Mouse (Mus musculus): ENCODE data around the gene Ces1f.
"Not testable (repeated sequence)": the region's sequence is repeated elsewhere in the genome, so short reads cannot be mapped to it uniquely, and the experiment has no call there.

The Ces1f gene

DNA sequence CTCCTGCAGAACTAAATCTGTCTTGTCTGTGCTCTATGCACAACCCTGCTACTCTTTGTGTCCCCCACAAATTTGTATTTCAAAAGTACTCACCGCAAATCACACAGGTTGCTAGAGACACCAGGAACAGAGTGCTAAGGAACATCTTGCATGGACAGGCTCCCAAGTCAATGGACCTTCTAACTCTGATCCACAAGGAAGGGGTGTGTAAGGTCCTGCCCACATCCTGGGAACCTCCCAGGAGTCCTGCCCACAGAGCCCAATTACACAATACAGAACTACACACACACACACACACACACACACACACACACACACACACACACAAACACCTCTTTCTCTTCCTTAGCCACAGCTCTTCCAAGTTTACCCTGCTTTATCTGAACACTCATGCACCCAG is at the start of gene Ces1f:
Gene Ces1f, minus strand, starts transcription at position 192 of the 400 bp plus-strand sequence.
- DNase-seq (ENCODE audit: low read depth, low spot score): no peak

- DNase-seq (ENCODE audit: low read depth, low spot score): no peak
These were observed 45.6 kb upstream of the Ces1f start for GRCm38 (mm10) chr8:93325123-93325522.

GRCm38 (mm10) chr8:93317031-93317430 is 37.5 kb upstream of the Ces1f start:
- DNase-seq (ENCODE audit: low read depth, low spot score): no peak

DNA sequence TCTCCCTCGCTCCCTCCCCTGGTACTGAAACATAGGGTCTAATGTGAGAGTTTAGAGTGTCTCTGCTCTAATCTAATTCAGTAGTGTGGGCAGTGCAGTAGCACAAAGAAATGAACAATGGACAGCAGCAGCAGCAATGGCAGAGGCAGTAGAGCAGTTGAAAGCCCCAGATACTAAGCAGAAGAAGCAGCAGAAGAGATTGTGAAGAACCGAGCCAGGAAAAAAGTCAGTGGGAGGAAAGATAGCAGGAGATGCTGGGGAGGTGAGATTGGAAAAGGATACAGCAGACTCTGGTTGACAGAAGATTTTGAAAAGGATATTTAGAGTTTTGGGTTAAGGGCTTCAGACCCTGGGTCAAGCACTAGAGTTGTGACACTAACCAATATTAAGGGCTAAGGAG is 36.0 kb upstream of the Ces1f start:
- DNase-seq (ENCODE audit: low read depth, low spot score): no peak

- DNase-seq (ENCODE audit: low read depth, low spot score): no peak
These were observed 4.3 kb upstream of the Ces1f start for GRCm38 (mm10) chr8:93283896-93284295.

DNA sequence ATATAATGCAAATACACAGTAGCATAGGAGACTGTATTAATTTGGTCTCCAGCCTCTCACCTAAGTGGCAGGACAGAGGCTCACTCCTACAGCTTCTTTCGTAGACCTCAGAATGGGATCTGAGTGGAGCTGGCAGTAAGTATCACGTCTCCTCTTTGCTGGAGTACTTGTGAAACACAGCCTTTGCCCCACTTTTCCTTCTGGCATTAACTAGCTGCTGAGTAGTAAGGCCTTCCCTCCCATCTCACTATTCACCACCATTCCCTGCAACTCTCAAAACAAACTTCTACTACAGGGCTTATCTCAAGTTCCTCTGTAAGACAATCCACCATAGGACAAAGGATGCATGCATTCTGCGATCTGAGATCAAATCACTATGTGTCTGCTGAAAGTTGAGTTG is 2.8 kb upstream of the Ces1f start:
- DNase-seq (ENCODE audit: low read depth, low spot score): no peak

DNA sequence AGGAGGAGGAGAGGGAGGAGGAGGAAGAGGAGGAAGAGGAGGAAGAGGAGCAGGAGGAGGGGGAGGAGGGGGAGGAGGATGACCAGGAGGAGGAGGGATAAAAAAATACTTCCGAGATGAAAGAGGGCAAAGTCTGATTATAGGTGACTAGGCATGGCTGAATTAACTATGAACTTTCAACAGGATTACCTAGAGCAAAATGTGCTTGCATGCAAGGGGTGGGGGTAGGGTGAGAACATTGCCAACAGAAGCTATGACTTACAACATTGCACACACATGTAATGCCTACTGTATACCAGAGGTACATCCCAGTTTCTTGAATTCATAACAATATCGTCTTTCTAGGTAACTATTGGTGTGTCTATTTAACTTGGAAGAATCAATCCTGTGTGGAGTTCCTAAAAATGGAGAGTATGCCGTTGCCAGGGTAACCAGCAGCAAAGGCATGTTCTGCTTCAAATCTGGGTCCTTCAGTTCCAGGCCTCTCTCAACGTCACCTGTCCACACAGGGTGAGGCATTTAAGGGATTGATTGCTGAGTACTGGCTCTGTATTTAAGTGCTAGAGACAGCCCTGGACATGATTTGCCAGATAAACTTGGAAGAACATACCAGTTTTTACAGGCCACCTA is 1.3 kb downstream of the Ces1f start:
- DNase-seq (ENCODE audit: low read depth, low spot score): no peak

DNA sequence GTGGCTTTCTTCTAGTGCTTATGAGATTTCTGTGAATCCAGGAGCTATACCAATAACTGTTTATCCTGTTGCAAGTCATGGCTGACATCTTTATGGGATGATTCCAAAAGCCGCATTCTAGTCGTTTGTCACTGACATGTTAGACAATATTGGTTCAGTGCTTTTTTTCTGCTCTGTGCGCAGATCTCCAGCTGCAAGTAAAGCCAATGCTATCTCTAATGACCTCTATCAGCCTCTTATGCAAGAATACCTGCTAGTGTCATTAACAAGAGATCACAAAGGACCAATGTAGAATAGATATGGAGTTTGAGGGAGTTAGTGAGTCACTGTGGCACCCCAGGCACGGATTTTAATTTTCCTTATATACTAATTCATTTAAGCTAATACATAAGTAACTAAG is 4.9 kb downstream of the Ces1f start:
- DNase-seq (ENCODE audit: low read depth, low spot score): no peak

- no peak for DNase-seq (ENCODE audit: low read depth, low spot score)
These were observed 6.2 kb downstream of the Ces1f start for GRCm38 (mm10) chr8:93273321-93273720.

GRCm38 (mm10) chr8:93272686-93273085 is 6.9 kb downstream of the Ces1f start:
- DNase-seq (ENCODE audit: low read depth, low spot score): no peak

GRCm38 (mm10) chr8:93261436-93261835 is 18.1 kb downstream of the Ces1f start:
- no peak for DNase-seq (ENCODE audit: low read depth, low spot score)

GRCm38 (mm10) chr8:93252400-93252925 is 27.1 kb downstream of the Ces1f start:
- no peak for DNase-seq (ENCODE audit: low read depth, low spot score)

GRCm38 (mm10) chr8:93246057-93246456 is 33.5 kb downstream of the Ces1f start:
- no peak for DNase-seq (ENCODE audit: low read depth, low spot score)

DNA sequence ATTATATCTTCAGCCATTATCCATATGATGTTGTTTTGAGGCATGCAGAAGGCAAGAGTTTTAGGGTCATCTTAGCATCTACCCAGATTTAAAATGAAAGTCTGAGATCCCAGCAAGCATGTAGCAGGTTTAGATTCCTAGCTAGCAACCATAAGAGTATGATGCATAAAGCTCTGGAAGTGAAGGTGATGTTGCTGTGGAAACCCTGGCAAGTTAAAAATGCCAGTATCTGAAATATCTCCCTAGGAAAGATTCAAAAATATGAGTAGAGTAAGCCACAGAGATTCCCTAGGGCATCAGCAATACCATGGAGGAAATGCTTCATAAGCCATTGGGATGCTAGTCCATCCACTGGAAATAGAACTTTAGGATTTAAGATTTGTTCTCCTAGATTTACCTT is 39.7 kb downstream of the Ces1f start:
- no peak for DNase-seq (ENCODE audit: low read depth, low spot score)

DNA sequence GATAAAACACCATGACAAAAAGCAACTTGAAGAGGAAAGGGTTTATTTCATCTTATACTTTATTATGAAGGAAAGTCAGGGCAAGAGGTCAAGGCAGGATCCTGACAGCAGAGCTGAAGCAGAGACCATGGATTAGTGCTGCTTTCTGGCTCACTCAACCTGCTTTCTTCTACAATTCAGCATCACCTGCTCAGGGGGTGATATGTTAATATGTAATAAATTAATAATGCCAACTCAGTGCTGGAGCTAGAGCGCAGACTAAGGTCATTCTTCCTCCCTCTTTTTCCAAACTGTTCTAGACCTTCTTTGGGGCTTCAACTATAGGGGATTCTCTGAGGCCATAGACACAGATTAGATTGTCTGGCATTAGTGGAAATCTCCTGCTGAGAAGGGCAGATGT is 43.9 kb downstream of the Ces1f start:
- no peak for DNase-seq (ENCODE audit: low read depth, low spot score)

- no peak for DNase-seq (ENCODE audit: low read depth, low spot score)
These were observed 44.8 kb downstream of the Ces1f start for GRCm38 (mm10) chr8:93234706-93235105.

- DNase-seq (ENCODE audit: low read depth, low spot score): no peak
These were observed 45.5 kb downstream of the Ces1f start for GRCm38 (mm10) chr8:93234068-93234467.

GRCm38 (mm10) chr8:93229446-93229845 is 50.1 kb downstream of the Ces1f start, which contains the start of gene Ces1e:
Ces1e (minus strand) TSS chr8:93229619.
- no peak for DNase-seq (ENCODE audit: low read depth, low spot score)

GRCm38 (mm10) chr8:93228673-93229370 is 50.7 kb downstream of the Ces1f start:
- DNase-seq (ENCODE audit: low read depth, low spot score): no peak

DNA sequence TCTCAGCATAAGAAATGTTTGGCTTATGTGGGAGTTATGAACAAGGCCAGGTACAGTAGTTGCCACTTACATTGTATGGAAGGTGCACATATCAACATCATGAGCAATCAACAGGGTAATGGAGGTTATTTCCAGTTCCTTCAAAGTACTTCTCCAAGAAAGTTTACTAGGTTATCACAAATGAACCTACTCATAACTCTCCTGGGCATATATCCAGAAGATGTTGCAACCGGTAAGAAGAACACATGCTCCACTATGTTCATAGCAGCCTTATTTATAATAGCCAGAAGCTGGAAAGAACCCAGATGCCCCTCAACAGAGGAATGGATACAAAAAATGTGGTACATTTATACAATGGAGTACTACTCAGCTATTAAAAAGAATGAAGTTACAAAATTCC is 53.1 kb downstream of the Ces1f start:
- not testable (repeated sequence) for DNase-seq (ENCODE audit: low read depth, low spot score)

DNA sequence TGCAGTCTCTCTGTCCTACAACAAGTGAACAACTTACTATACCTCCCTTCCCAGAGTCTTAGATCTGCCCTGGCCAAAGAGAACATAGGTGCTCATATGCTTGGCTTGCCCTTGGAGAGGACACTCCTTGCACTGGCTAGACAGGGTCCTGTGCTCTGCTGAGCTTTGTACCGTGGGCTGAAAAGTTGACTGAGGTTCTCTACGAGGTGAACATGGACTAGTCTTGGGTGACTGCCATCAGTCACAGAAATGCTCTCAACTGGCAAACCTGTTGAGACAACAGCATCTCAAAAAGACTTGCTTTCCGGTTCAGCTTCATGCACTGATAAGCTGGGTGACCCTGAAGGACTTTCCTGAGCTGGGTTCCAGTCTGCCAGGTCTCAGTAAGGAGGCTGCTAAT is 57.7 kb downstream of the Ces1f start:
- no peak for DNase-seq (ENCODE audit: low read depth, low spot score)

DNA sequence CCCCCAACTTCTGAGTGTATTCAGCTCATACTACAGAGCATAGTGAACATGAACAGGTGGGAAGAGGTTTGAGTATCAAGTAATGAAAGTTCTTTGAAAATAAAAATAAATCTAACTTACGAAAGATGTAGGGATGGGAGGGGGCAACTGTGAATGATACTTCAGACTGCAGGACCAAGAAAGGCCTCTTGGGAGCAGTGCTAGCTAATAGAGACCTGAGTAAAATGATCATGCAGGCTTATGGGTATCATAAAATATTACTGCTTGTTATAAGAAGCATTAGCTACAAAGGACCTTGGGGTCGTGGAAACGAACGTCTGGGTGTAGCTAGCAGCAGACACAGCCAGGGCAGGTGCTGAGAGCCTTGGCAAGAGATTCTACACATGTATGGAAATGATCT is 61.7 kb downstream of the Ces1f start:
- DNase-seq (ENCODE audit: low read depth, low spot score): no peak

- DNase-seq (ENCODE audit: low read depth, low spot score): no peak
These were observed 62.2 kb downstream of the Ces1f start for GRCm38 (mm10) chr8:93217375-93217774.
